Mouse (Mus musculus) liver, postnatal 0 days (tissue): ENCODE measurements around the gene Rasgrp3.

Experiments
- CTCF ChIP-seq: sonication (generic); IDR thresholded peaks from 2 replicates; pipeline ENCODE4 v1.5.1; 2016; ENCODE audit warnings: antibody characterized with exemption, low read depth
- EP300 ChIP-seq: IDR thresholded peaks from 2 replicates; pipeline ENCODE4 v1.6.1; 2016; ENCODE audit warnings: antibody characterized with exemption, low read depth, mild to moderate bottlenecking

- TF ChIP-seq CTCF (no peak), EP300 (no peak)
Observed at GRCm38 (mm10) chr17:75518181-75518901, 82.6 kb downstream of the Rasgrp3 start.
